8 mouse cellular contexts compared by ENCODE assay signal in the genomic region with DNA sequence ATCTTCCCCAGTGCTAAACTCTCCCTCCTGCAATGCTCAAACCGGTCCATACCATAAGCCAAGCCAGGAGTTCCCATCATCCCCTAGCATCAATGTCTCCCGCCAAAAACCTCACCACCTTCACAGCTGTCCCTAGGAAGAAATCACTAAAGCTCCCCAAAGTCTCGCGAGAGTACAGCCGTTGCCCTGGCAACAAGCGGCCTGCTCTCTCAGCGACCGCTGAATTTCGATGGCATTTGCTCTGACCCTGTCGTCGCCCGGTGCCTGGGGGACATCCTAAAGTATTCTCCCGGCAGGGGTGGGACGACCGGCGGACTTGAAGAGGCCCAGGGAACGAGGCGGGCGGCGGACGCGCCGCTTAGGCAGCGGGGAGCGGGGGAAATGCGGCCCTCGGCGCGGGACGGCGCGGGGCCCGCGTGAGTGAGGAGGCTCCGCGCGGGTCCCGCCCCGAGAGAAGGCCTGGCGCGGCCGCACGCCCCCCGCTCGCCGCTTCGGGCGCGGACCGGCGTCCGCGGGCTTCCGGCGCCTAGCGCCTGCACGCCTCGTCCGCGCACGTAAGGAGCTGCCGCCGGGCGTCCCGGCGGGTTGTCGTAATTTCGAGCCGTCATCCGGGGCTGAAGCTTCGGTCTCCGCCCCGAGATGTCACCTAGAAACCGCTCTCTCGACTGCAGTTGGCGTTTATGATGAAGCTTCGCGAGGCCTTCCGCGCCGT. TPM values are rescaled to one million over a fixed set of nuclear protein-coding genes. Genes with fewer than 3 reads are reported as not detected.
A peak's percentile ranks its signal among the peaks of the same experiment; 100 is the strongest.
DNase-seq lines count a peak whose midpoint lies in the region; ATAC-seq lines count a peak whose summit lies in the region.

TSS of gene Agbl3 (plus strand) at position 202 of the 712 bp plus-strand sequence.

- H3K9me3 ChIP-seq in hindbrain, embryonic 11.5 days (ENCODE audit: control insufficient read depth, low read length) = no peaks in the 10 kb centered on the region

- H3K4me3 ChIP-seq in hindbrain, embryonic 11.5 days (ENCODE audit: low read depth, low read length) = peak within 1 kb of the TSS; percentile 61

- ATAC-seq in hindbrain, embryonic 11.5 days (ENCODE audit: low FRiP score) = peak; percentile 98

- WGBS in hindbrain, embryonic 11.5 days = under 1% methylated on average over 71 of the region's 81 CpGs

- DNase-seq in Muller cell, postnatal 12 days (ENCODE audit: inconsistent ontology term) = peak; percentile 90
- peak; percentile 94 for DNase-seq in cerebellum, adult 9-11 months
- DNase-seq in frontal cortex, adult 2 months (ENCODE audit: extremely low spot score in 1 of 2, low spot score in 1 of 2) = peak; percentile 87 to 92
- DNase-seq in hindbrain, embryonic 11.5 days (ENCODE audit: low spot score) = peak; percentile 97
- peak; percentile 95 to 96 for DNase-seq in layer of hippocampus, postnatal 10 days (ENCODE audit: low spot score in 2 of 2)
- peak; percentile 97 for DNase-seq in lung, postnatal 10 days
- peak; percentile 93 for DNase-seq in ovary, postnatal 36 days (ENCODE audit: low spot score)
- peak; percentile 97 for DNase-seq in thymus, postnatal 25 days

- H3K9ac ChIP-seq in hindbrain, embryonic 11.5 days (ENCODE audit: low read depth, low read length) = peak within 1 kb of the TSS; percentile 86

- H3K27ac ChIP-seq in hindbrain, embryonic 11.5 days (ENCODE audit: low read depth, low read length) = peak within 1 kb of the TSS; percentile 96

- H3K36me3 ChIP-seq in hindbrain, embryonic 11.5 days (ENCODE audit: control insufficient read depth, insufficient read depth, low read length) = no peaks in the 10 kb centered on the region

- H3K27me3 ChIP-seq in hindbrain, embryonic 11.5 days (ENCODE audit: control insufficient read depth, insufficient read depth, low read length) = no peaks in the 10 kb centered on the region

- H3K4me2 ChIP-seq in hindbrain, embryonic 11.5 days (replicated peaks; ENCODE audit: low read depth, low read length) = peak within 1 kb of the TSS; percentile 75

- H3K4me1 ChIP-seq in hindbrain, embryonic 11.5 days (replicated peaks; ENCODE audit: control insufficient read depth, insufficient read depth, low read length) = no peaks in the 10 kb centered on the region

RNA-seq across cellular contexts. Expression of gene Agbl3, which starts in this region (rescaled TPM):
- 19.0 and 19.2 TPM in 2 replicates for polyA plus RNA-seq in frontal cortex, adult 2 months (2012; rRNA removed)
- polyA plus RNA-seq in hindbrain, embryonic 11.5 days (2014; fragmentation: Nextera tagmentation; extraction: Ambion mirVana) = 7.1 TPM in 2 replicates
- 10 to 100 TPM; 19.2 to 21.2 TPM for total RNA-seq in layer of hippocampus, postnatal 10 days (2021)

Comparison
In these comparisons a context has a peak if more than half of its experiments do, and no peak if none do; other contexts are left out.
1. Peak in every context shown above with its lines: DNase-seq, ATAC-seq, H3K4me3 ChIP-seq and H3K27ac ChIP-seq.